Mouse (Mus musculus) embryo, embryonic 11.5 days (tissue): ENCODE data around the gene Ttll6.

Experiments used
- DNase-seq: peaks from one replicate; pipeline ENCODE4 v3.0.0-alpha.2; 2012; ENCODE audit warnings: low read depth, low spot score

Ttll6 gene

DNA sequence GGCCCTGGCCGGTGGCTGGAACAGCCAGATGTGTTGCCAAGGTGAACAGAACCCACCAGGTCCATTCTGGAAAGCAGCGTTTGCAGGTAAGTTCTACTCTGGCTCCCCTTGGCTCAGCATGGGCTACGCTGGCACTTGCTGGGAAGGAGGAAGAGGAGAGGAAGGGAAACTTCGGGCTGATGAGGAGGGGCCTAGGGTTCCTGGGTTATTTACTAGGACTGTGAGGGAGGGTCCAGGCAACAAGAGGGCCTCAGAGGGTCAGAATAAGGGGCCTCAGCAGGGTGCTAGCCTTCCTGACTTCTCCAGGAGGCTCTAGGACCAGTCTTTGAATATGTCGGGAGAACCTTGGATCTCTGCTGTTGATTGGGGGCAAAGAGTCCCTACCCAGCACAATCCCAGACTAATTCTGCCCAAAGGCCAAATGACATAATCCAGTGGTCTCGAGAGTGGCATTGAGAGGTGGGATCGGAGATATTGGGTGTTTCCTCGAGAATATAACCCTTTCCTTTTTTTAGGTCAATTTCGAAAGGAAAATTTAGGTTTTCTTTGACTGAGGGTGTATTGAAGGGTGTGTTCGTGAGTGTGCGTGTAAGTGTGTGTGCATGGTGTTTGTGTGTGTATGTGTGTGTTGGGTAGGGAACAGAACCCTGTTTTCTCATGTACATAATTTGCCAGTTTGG is 61.5 kb downstream of the Ttll6 start:
- no peak for DNase-seq

DNA sequence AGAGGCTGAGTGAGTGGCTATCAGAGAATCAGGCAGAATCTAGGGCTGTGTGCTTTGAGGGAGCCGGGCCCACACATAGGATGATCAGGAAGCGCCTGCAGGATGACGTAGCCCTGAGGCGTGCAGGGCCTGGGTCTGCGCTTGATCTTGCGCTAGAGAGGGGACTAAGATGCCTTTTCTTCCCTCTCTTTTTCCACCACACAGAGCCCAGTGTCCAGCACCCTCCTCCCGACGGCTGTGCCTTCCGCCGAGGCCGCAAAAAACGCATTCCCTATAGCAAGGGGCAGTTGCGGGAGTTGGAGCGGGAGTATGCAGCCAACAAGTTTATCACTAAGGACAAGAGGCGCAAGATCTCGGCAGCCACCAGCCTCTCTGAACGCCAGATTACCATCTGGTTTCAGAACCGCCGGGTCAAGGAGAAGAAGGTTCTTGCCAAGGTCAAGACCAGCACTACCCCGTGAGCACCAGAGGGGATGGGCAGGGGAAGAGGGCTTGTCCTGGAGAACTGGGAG is 62.2 kb downstream of the Ttll6 start:
- no peak for DNase-seq

DNA sequence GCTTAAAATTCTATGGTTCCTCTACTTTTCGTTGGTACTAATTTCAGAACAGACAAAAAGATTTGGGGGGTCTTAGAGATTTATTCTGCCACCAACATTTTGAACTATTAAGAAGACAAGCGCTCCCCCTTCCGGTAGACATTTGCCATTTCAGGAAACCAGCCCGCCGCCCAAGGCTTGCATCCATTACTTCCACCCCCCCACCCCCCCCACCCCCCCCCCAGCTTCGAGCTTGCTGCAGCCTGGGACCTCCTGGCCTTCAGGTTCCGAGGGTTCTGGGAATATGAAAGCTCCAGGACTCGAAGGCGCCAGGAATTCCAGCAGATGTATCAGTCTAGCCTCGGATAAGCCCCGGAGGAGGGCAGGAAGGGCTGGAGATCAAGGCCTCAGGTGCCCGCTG is 65.1 kb downstream of the Ttll6 start:
- DNase-seq, result no peak

DNA sequence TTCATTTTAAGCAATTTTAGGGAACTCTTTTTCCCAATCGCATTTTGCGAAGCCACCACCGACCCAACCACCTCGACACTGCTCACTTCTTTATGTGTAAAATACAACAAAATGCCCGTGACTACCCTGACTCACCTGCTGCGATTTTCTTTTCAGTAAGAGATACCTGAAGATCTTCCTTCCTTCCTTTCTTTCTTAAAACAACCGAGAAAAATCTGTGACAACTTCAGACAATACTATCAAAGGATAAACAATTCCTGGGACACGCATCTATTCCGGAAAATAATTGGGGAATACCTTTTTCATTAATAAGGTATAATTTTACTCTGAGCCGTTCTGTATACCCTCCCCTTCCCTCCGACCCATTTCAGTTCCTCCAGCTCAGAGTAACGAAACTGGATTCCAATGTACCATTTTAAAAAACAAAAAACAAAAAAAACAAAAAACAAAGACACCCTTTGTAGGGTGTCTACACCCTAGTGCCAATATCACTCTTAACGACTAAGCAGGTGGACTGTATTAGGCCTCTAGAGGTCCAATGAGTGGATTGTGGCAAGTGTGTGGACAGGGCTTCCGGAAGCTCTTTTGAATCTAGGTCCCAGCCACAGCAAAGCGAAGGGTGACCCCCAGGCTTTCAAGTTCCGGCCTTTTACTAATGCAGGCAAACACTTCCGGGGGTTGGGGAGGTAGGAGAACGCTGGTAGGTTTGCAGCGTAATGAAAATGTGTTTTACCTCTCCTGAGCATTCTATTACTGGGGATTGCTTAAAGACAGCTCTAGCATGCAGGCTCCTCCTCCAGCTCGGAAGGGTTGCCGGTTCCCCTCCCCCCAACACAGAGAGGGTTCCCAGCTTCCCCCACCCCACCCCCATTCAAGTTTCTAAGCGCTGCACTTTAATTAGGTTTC is 65.8 kb downstream of the Ttll6 start:
- no peak for DNase-seq

DNA sequence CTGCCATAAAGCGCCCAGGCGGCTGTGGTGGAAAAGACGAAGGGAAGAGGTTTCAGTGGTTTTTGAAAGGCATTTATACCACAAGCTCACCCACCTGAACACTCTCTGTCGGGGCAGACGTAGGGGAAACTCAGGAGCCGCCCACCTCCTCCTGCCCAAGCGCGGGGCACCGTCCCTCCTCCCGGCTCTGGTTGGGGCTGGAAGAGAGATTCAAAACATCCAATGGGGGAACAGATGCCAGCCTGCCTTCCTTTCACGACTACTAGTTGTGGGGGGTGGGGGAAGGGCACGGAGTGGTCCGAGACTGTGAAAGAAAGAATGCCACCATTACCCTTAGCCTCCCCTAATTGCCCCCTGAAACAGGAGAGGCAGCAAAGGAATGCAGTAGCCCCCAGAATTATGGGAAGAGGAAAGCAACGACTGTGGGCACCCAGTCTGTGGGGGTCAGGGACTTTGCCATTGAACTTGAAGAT is 66.6 kb downstream of the Ttll6 start:
- DNase-seq, result no peak

DNA sequence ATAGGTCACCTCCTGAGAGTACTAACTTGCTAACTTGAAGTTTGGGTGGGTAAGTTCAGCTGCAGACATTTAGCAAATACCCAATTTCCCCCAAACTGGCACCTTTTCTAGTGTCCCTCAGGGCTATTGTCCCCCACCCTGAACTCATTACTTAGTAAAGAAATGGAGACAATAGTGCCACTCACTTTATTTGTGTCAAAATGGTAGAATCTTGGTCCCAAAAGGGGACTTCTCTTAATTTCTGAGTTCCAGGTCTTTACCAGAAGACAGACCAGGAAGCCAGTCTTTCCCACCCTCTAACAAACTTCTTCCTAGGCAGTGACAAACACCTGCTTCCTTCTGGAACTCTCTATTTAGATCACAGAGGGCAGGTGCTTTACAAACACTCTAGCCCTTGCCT is 68.2 kb downstream of the Ttll6 start:
- no peak for DNase-seq

DNA sequence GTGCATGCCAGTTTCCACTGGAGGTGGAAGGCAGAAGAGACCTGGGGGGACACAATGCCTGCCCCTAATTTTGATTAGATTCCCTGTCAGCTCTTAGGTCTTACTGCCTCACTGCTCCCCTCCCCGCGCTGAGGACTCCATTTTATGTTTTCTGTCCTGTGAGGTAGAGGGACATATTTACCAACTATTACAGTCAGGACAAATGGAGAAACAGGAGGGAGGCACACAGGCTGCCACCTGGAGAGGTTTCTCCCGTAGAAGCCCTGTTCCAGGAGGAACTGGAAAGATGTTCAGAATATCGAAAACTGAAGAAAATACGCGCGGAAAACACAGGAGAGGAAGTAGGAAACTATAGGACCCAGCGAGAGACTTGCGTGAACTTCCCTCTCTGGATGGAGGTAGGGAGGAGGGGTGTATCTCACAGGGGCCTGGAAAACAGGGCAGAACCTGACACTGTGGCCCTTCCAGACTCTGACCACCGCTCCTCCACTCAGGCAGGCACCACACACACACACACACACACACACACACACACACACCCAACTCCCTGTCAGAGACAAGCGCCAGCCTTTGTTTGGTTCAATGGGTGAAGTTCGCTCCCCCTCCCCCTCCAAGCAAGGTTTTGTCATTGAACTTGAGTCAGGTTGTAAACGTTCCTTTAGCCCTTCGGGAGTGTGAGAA is 69.0 kb downstream of the Ttll6 start:
- DNase-seq, result no peak

DNA sequence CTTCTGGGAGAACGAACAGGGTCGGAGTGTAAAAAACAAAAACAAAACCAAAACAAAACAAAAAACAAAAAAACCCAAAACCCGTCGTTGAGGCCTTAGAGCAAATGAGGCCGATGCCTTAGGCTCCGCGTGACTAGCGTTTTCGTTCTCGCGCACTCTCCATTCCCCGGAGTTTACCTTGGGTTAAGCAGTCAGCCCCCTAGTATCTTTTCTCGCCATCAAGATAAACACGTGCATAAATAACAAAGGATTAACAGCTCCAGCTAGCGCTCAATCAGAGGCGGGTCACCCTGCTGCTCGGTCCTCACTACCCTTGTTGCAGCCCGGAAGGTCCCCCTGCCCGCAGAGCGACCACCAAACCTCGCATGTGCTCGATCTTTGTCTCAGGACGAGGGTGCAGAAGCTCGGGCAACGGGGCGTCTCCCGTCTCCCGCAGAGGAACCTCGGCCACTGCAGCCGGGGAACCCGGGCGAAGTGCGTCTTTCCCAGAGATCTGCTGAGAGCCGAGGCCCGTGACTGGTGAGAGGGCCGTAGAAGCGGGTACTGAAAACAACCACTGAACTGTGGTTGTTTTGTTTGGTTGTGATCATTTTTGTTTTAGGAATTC is 69.7 kb downstream of the Ttll6 start:
- no peak for DNase-seq

DNA sequence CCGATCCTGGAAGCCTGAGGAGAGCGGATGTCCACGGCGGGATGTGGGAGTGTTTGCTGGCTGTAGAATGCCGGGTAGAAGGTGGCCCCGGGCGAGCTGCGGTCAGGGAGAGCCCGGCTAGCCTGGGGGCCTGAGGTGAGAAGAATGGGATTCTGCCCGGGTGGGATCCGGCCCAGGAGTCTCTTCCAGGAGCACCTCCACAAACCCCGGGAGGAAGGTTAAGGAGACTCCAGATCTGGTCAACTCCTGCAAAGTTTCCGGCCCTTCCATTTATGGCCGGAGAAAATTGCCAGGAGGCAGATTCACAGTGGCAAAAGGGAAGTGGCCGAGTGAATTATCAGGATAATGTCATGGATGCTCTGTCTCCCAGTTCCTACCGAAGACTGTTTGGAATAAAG is 70.2 kb downstream of the Ttll6 start:
- DNase-seq, result no peak

DNA sequence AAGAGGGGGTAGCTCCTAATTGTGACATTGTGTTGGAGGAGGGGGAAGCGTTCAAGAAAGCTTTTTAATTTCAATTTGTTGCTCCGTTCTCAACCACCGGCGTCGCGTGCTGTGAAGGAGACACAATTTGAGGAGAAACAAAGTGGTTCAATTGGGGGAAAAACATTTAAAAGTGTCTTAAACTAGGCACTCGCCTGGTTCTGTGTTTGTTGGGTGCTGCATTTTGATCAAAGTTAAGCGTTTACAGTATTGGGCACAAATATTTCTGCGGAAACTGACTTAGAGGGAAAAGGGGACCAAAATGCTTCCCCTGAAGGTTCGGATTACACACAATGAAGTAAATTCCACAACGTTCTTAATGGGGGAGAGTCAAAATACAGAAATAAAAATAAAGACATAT is 70.8 kb downstream of the Ttll6 start:
- DNase-seq, result no peak

DNA sequence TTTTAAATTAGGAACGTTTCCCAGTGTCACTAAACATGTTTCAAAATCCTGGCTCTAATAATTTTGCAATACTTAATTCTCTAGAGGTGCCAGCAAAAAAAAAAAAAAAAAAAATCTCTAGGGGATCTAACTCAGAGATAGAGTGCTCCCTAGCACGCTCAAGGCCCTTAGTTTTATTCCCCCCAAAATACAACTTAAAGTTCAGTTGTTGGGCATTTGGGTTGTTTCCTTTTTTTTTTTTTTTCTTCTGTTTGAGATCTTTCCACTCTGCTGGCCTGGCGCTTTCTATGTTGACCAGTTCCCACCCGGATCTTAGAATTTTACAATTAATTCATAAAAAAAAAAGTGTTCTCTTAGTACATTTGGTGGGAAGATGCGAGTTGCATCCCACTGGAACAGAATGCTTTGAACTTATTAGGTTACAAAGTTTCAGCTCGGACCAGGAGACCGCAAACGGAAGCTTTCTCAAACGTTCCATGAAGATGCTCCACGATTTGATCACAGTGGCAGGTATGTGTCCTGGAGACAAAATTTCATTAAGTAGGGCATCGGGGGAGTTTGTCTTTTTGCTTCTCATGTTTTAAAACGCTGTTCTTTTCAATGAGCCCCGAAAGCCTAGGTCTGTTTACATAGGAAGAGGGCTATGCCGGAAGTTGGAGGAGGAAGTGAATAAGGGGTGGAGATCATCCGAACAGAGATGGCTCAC is 72.0 kb downstream of the Ttll6 start:
- no peak for DNase-seq
